In the genomic region with DNA sequence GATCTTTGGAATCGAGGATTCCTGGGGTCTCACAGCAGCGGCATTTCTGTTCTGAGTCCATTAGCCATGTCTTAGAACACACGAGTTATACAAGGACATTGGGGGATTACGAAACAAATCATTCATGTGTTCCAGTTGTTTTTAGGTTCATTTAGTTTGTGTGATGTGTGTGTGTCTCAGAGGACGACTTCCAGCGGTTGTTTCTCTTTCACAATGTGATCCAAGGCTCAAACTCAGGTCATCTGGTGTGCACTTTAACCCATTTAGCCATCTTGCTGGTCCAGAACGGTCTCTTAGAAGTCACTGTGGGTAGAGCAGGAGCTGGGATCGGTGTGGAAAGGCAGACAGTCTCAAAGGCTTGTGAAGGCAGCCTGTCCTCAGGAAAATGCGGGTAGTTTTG, we compare ENCODE assay signal across 19 mouse cellular contexts. TPM values are rescaled to one million over a fixed set of nuclear protein-coding genes. Genes with fewer than 3 reads are reported as not detected.
"Had no signal": no experiment of that assay in that cellular context is flagged by ENCODE, and none has a peak within 500 bp of the region (broad histone marks: within the 10 kb centered on the region; RNA-seq: fewer than 3 reads in every experiment).

No protein-coding gene starts in this region.

- H3K27ac ChIP-seq: kidney, postnatal 0 days; layer of hippocampus, adult 2 months; liver, embryonic 12.5 days; liver, embryonic 15.5 days; midbrain, embryonic 12.5 days; midbrain, embryonic 15.5 days; neural tube, embryonic 12.5 days; neural tube, embryonic 15.5 days; stomach, embryonic 15.5 days had no signal

- H3K4me3 ChIP-seq: layer of hippocampus, adult 2 months; liver, embryonic 12.5 days; liver, embryonic 15.5 days; midbrain, embryonic 12.5 days; midbrain, embryonic 15.5 days; neural tube, embryonic 12.5 days; neural tube, embryonic 15.5 days; stomach, embryonic 15.5 days had no signal

- ATAC-seq: intestine, postnatal 0 days; liver, embryonic 12.5 days; midbrain, embryonic 15.5 days had no signal

- H3K27me3 ChIP-seq: liver, embryonic 12.5 days; liver, embryonic 15.5 days; midbrain, embryonic 12.5 days; midbrain, embryonic 15.5 days; neural tube, embryonic 12.5 days; neural tube, embryonic 15.5 days; stomach, embryonic 15.5 days had no signal

- H3K9ac ChIP-seq: liver, embryonic 12.5 days; liver, embryonic 15.5 days; midbrain, embryonic 12.5 days; midbrain, embryonic 15.5 days; neural tube, embryonic 12.5 days; neural tube, embryonic 15.5 days; stomach, embryonic 15.5 days had no signal

- H3K9me3 ChIP-seq: liver, embryonic 12.5 days; liver, embryonic 15.5 days; midbrain, embryonic 12.5 days; midbrain, embryonic 15.5 days; neural tube, embryonic 12.5 days; neural tube, embryonic 15.5 days; stomach, embryonic 15.5 days had no signal

- H3K4me2 ChIP-seq: liver, embryonic 12.5 days; liver, embryonic 15.5 days; midbrain, embryonic 12.5 days; midbrain, embryonic 15.5 days; neural tube, embryonic 12.5 days; neural tube, embryonic 15.5 days; stomach, embryonic 15.5 days had no signal

- H3K4me1 ChIP-seq: liver, embryonic 12.5 days; liver, embryonic 15.5 days; midbrain, embryonic 15.5 days had no signal

- H3K36me3 ChIP-seq: liver, embryonic 12.5 days; liver, embryonic 15.5 days; midbrain, embryonic 12.5 days; midbrain, embryonic 15.5 days; neural tube, embryonic 12.5 days; neural tube, embryonic 15.5 days; stomach, embryonic 15.5 days had no signal

- DNase-seq: kidney, adult 2 months; kidney, postnatal 25 days; layer of hippocampus, adult 9-11 months; right cerebral cortex, adult 18-20 months; right cerebral cortex, postnatal 14 days; right cerebral cortex, postnatal 4 days; spleen, adult 18-20 months; thymus, postnatal 25 days had no signal

RNA-seq across cellular contexts. Expression of a gene that starts 47.3 kb away (rescaled TPM):
- total RNA-seq: megakaryocyte-erythroid progenitor cell, adult 5-6 weeks had no signal
